Mouse (Mus musculus) embryonic facial prominence, embryonic 11.5 days (tissue): ENCODE data around the gene Slc9a5. TPM values are rescaled to one million over a fixed set of nuclear protein-coding genes. Genes with fewer than 3 reads are reported as not detected.

Experiments
- ATAC-seq: fragments of 200-750 bp; cut with Nextera tagmentation; replicated peaks from 2 replicates; pipeline ENCODE4 v1.8.0; 2017; ENCODE audit warnings: low read depth; ENCODE audit not compliant: insufficient number of reproducible peaks, low FRiP score, low TSS enrichment
- DNase-seq: peaks from one replicate; pipeline ENCODE4 v3.0.0-alpha.2; 2015; ENCODE audit warnings: low spot score
- H3K27ac ChIP-seq: fragments of 300-500 bp; sonication (generic); replicated peaks from 2 replicates; pipeline ENCODE4 v1.5.1; 2014; ENCODE audit warnings: mild to moderate bottlenecking, low read depth, low read length, control low read depth
- H3K27me3 ChIP-seq: fragments of 300-500 bp; sonication (generic); 2 replicates; pipeline ENCODE4 v1.6.1; 2014; ENCODE audit warnings: mild to moderate bottlenecking, low read length, moderate library complexity, mixed read lengths; ENCODE audit not compliant: control insufficient read depth, insufficient read depth
- H3K36me3 ChIP-seq: fragments of 300-500 bp; sonication (generic); replicated peaks from 2 replicates; pipeline ENCODE4 v1.6.1; 2014; ENCODE audit warnings: low read depth, mild to moderate bottlenecking, low read length, moderate library complexity, mixed read lengths; ENCODE audit not compliant: control insufficient read depth, insufficient read depth
- H3K4me1 ChIP-seq: fragments of 300-500 bp; sonication (generic); 2 replicates; pipeline ENCODE4 v1.6.1; 2014; ENCODE audit warnings: low read length, mixed read lengths; ENCODE audit not compliant: control insufficient read depth, insufficient read depth
- H3K4me2 ChIP-seq: fragments of 300-500 bp; sonication (generic); 2 replicates; pipeline ENCODE4 v1.6.1; 2014; ENCODE audit warnings: low read depth, mild to moderate bottlenecking, control low read depth, low read length, moderate library complexity
- H3K4me3 ChIP-seq: fragments of 300-500 bp; sonication (generic); 2 replicates; pipeline ENCODE4 v1.5.1; 2014; ENCODE audit warnings: low read depth, low read length, control low read depth
- H3K9ac ChIP-seq: fragments of 300-500 bp; sonication (generic); replicated peaks from 2 replicates; pipeline ENCODE4 v1.6.1; 2014; ENCODE audit warnings: mild to moderate bottlenecking, control low read depth, low read length
- H3K9me3 ChIP-seq: fragments of 300-500 bp; sonication (generic); replicated peaks from 2 replicates; pipeline ENCODE4 v1.6.1; 2016; ENCODE audit warnings: mild to moderate bottlenecking, low read length, inconsistent platforms, mixed read lengths; ENCODE audit not compliant: control insufficient read depth
- WGBS: fragments of 180-500 bp; shearing (Covaris S2); extraction: QIAGEN DNeasy Blood & Tissue Kit; methylation state at CpG from one replicate; pipeline ENCODE4 v1.1.7; 2014; 5-methylcytosine and 5-hydroxymethylcytosine counted together
- polyA plus RNA-seq: library from polyadenylated mRNA; unstranded; fragments of >200 nt; fragmentation: Nextera tagmentation; extraction: Ambion mirVana; gene quantifications from 2 replicates; pipeline ENCODE4 v1.2.1, GENCODE M21; 2014

Gene Slc9a5
- polyA plus RNA-seq, 1 experiment from 2014 or later = 4.0 TPM

- no peak overlapping the region for H3K4me3 ChIP-seq
- no peaks in the 10 kb centered on the region for H3K27me3 ChIP-seq
- WGBS = 93% methylated on average over 13 of the region's 13 CpGs
- 0 out of 2 replicates have a peak, but pooled peaks cover 2% of the 10 kb centered on the region for H3K36me3 ChIP-seq
- no peak overlapping the region for H3K9ac ChIP-seq
- H3K4me2 ChIP-seq = no peak overlapping the region
- H3K4me1 ChIP-seq = peaks cover 5% of the 10 kb centered on the region; the same call in 1 of the 2 replicates
- DNase-seq (no peak), ATAC-seq (no peak)
- no peaks in the 10 kb centered on the region for H3K9me3 ChIP-seq
- H3K27ac ChIP-seq = no peak overlapping the region
Measured at GRCm38 (mm10) chr8:105307670-105308069, 41.0 kb upstream of the Slc9a5 start.

GRCm38 (mm10) chr8:105308428-105308827, 40.2 kb upstream of the Slc9a5 start:
- no peak for DNase-seq
- 89% methylated on average over 10 of the region's 10 CpGs for WGBS
- no peaks in the 10 kb centered on the region for H3K36me3 ChIP-seq

GRCm38 (mm10) chr8:105309142-105309847, 39.3 kb upstream of the Slc9a5 start:
- no peaks in the 10 kb centered on the region for H3K36me3 ChIP-seq
- H3K9ac ChIP-seq = no peak overlapping the region
- H3K4me1 ChIP-seq = peaks cover 5% of the 10 kb centered on the region; the same call in 1 of the 2 replicates
- no peak overlapping the region for H3K4me2 ChIP-seq
- DNase-seq (no peak), ATAC-seq (no peak)
- no peaks in the 10 kb centered on the region for H3K27me3 ChIP-seq
- H3K27ac ChIP-seq = no peak overlapping the region
- no peaks in the 10 kb centered on the region for H3K9me3 ChIP-seq
- H3K4me3 ChIP-seq = no peak overlapping the region
- WGBS = 84% methylated on average over 15 of the region's 15 CpGs

More at GRCm38 (mm10) chr8:105308428-105308827, 40.2 kb upstream of the Slc9a5 start:
- H3K4me2 ChIP-seq = no peak overlapping the region
- no peak overlapping the region for H3K27ac ChIP-seq
- H3K27me3 ChIP-seq = no peaks in the 10 kb centered on the region
- no peak for ATAC-seq
- no peaks in the 10 kb centered on the region for H3K9me3 ChIP-seq
- H3K4me1 ChIP-seq = peaks cover 5% of the 10 kb centered on the region; the same call in 1 of the 2 replicates
- no peak overlapping the region for H3K4me3 ChIP-seq
- H3K9ac ChIP-seq = no peak overlapping the region

GRCm38 (mm10) chr8:105310118-105310517, 38.5 kb upstream of the Slc9a5 start:
- Histone ChIP-seq H3K9ac (no peak overlapping the region), H3K9me3 (no peaks in the 10 kb centered on the region), H3K4me2 (no peak overlapping the region), H3K27me3 (no peaks in the 10 kb centered on the region), H3K4me1 (peaks cover 5% of the 10 kb centered on the region; the same call in 1 of the 2 replicates), H3K27ac (no peak overlapping the region), H3K36me3 (no peaks in the 10 kb centered on the region), H3K4me3 (no peak overlapping the region)
- ATAC-seq = no peak
- no peak for DNase-seq
- 85% methylated on average over 8 of the region's 8 CpGs for WGBS

- H3K27ac ChIP-seq = no peak overlapping the region
- H3K9ac ChIP-seq = no peak overlapping the region
- no peak overlapping the region for H3K4me2 ChIP-seq
- no peak overlapping the region for H3K4me3 ChIP-seq
- H3K27me3 ChIP-seq = no peaks in the 10 kb centered on the region
- H3K4me1 ChIP-seq = no peaks in the 10 kb centered on the region
- H3K9me3 ChIP-seq = no peaks in the 10 kb centered on the region
- DNase-seq (no peak), ATAC-seq (no peak)
- 83% methylated on average over 1 of the region's 1 CpGs for WGBS
- H3K36me3 ChIP-seq = no peaks in the 10 kb centered on the region; the same call in 1 of the 2 replicates
Measured at GRCm38 (mm10) chr8:105311718-105312117, 36.9 kb upstream of the Slc9a5 start.

GRCm38 (mm10) chr8:105312891-105313481, 35.7 kb upstream of the Slc9a5 start:
- no peak overlapping the region for H3K9ac ChIP-seq
- DNase-seq (no peak), ATAC-seq (no peak)
- H3K27ac ChIP-seq = no peak overlapping the region
- no peaks in the 10 kb centered on the region for H3K9me3 ChIP-seq
- WGBS = 82% methylated on average over 8 of the region's 8 CpGs
- no peaks in the 10 kb centered on the region for H3K4me1 ChIP-seq
- no peak overlapping the region for H3K4me2 ChIP-seq
- no peaks in the 10 kb centered on the region for H3K27me3 ChIP-seq
- no peak overlapping the region for H3K4me3 ChIP-seq
- H3K36me3 ChIP-seq = no peaks in the 10 kb centered on the region; the same call in 1 of the 2 replicates

- Histone ChIP-seq H3K4me2 (no peak overlapping the region), H3K9me3 (no peaks in the 10 kb centered on the region), H3K4me3 (no peak overlapping the region), H3K27me3 (no peaks in the 10 kb centered on the region), H3K4me1 (no peaks in the 10 kb centered on the region), H3K36me3 (no peaks in the 10 kb centered on the region; the same call in 1 of the 2 replicates), H3K9ac (no peak overlapping the region), H3K27ac (no peak overlapping the region)
- DNase-seq (no peak), ATAC-seq (no peak)
- WGBS = 82% methylated on average over 9 of the region's 9 CpGs
Measured at GRCm38 (mm10) chr8:105313622-105314402, 34.8 kb upstream of the Slc9a5 start.
